Mouse (Mus musculus) hindbrain, embryonic 12.5 days (tissue): ENCODE measurements at regions not wholly inside any gene's neighbourhood (a gene's known extent, or its start where the extent isn't known, plus 50 kb on each side); places are given as distances from the start of the nearest gene placed in this dataset.

Experiments used
- ATAC-seq: fragments of 200-750 bp; cut with Nextera tagmentation; 2 replicates; pipeline ENCODE4 v1.8.0; 2017; ENCODE audit warnings: moderate TSS enrichment; ENCODE audit not compliant: low FRiP score
- H3K27ac ChIP-seq: fragments of 300-500 bp; sonication (generic); 2 replicates; pipeline ENCODE4 v1.5.1; 2016; ENCODE audit warnings: mild to moderate bottlenecking
- H3K27me3 ChIP-seq: fragments of 300-500 bp; sonication (generic); 2 replicates; pipeline ENCODE4 v1.6.1; 2016; ENCODE audit warnings: mild to moderate bottlenecking
- H3K36me3 ChIP-seq: fragments of 300-500 bp; sonication (generic); 2 replicates; pipeline ENCODE4 v1.6.1; 2016; ENCODE audit warnings: mild to moderate bottlenecking
- H3K4me1 ChIP-seq: fragments of 300-500 bp; sonication (generic); 2 replicates; pipeline ENCODE4 v1.6.1; 2016
- H3K4me2 ChIP-seq: fragments of 300-500 bp; sonication (generic); replicated peaks from 2 replicates; pipeline ENCODE4 v1.6.1; 2016; ENCODE audit warnings: mild to moderate bottlenecking
- H3K4me3 ChIP-seq: fragments of 300-500 bp; sonication (generic); 2 replicates; pipeline ENCODE4 v1.5.1; 2016; ENCODE audit warnings: mild to moderate bottlenecking
- H3K9ac ChIP-seq: fragments of 300-500 bp; sonication (generic); 2 replicates; pipeline ENCODE4 v1.6.1; 2016; ENCODE audit warnings: mild to moderate bottlenecking, moderate library complexity
- H3K9me3 ChIP-seq: fragments of 300-500 bp; sonication (generic); replicated peaks from 2 replicates; pipeline ENCODE4 v1.6.1; 2016; ENCODE audit warnings: mild to moderate bottlenecking
- WGBS: fragments of 180-500 bp; shearing (Covaris S2); methylation state at CpG from one replicate; pipeline ENCODE4 v1.1.7; 2016; 5-methylcytosine and 5-hydroxymethylcytosine counted together

DNA sequence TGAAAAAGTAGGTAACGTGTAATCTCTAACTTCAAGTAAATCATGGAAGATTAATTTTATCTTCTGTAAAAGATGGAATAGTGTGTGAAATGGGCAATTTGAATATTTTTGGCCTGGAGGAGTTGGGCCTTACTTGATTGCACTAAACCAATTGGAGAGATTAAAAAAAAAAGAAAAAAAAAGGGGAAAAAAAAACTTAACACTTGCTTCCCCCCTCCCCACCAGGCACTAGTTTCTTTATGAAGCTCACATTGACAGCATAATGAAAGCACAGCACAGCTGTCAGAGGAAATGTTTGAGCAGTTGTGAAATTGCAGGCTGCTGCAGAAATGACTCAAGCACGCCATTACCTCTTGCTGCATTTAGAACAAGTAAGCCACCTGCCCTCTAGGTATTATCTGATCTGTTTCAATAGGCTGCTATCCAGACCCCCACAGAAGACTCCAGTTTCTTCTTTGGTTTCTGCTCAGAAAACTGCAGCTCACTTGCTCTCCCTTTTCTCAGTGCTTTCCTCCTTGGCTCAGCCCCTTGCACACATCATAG, 297.9 kb downstream of the D3Ertd751e start:
- ATAC-seq: no peak
- H3K9ac ChIP-seq: no peak overlapping the region
- 67% methylated on average over 2 of the region's 2 CpGs for WGBS
- H3K9me3 ChIP-seq: no peaks in the 10 kb centered on the region
- no peak overlapping the region for H3K4me3 ChIP-seq
- H3K27ac ChIP-seq: no peak overlapping the region
- H3K27me3 ChIP-seq: no peaks in the 10 kb centered on the region
- no peaks in the 10 kb centered on the region for H3K36me3 ChIP-seq
- no peak overlapping the region for H3K4me2 ChIP-seq
- H3K4me1 ChIP-seq: no peaks in the 10 kb centered on the region

- H3K4me2 ChIP-seq: no peak overlapping the region
- no peak overlapping the region for H3K4me3 ChIP-seq
- WGBS: 89% methylated on average over 2 of the region's 2 CpGs
- H3K4me1 ChIP-seq: no peaks in the 10 kb centered on the region
- H3K27me3 ChIP-seq: no peaks in the 10 kb centered on the region
- H3K36me3 ChIP-seq: no peaks in the 10 kb centered on the region
- H3K27ac ChIP-seq: no peak overlapping the region
- H3K9ac ChIP-seq: no peak overlapping the region
- no peaks in the 10 kb centered on the region for H3K9me3 ChIP-seq
- no peak for ATAC-seq
These were observed 298.5 kb downstream of the D3Ertd751e start for GRCm38 (mm10) chr3:42040959-42041358.

DNA sequence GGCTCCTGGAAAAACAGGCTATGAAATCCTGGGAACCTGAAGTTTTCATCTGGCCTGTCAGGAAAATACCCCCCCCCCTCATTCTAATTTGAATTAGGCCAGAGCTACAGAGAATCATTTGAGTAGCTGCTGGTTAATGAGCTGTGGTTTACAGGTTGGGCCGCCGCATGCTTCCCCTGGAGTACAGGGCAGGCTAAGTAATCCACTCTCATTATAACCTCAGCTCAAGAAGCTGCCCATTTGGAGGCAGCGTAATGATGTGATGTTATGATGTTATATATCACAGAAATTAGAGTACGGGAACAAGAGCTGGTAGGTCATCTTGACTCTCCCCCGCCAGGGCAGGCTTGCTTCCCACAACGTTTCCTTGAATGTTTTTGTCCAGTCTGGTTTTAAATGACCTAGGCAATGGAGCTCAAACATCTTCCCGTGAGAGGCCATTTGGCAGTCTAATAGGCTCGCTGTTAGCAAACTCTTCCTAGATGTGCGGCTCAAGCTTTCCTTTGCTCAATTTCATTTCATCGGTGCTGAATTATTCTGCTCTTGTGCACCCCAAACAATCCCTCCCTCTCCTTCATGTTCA, 315.0 kb downstream of the D3Ertd751e start:
- no peak overlapping the region for H3K4me3 ChIP-seq
- H3K4me2 ChIP-seq: no peak overlapping the region
- no peak overlapping the region for H3K27ac ChIP-seq
- H3K4me1 ChIP-seq: no peaks in the 10 kb centered on the region
- H3K27me3 ChIP-seq: no peaks in the 10 kb centered on the region
- WGBS: 81% methylated on average over 10 of the region's 10 CpGs
- H3K36me3 ChIP-seq: no peaks in the 10 kb centered on the region
- no peaks in the 10 kb centered on the region for H3K9me3 ChIP-seq
- H3K9ac ChIP-seq: no peak overlapping the region
- ATAC-seq: no peak

DNA sequence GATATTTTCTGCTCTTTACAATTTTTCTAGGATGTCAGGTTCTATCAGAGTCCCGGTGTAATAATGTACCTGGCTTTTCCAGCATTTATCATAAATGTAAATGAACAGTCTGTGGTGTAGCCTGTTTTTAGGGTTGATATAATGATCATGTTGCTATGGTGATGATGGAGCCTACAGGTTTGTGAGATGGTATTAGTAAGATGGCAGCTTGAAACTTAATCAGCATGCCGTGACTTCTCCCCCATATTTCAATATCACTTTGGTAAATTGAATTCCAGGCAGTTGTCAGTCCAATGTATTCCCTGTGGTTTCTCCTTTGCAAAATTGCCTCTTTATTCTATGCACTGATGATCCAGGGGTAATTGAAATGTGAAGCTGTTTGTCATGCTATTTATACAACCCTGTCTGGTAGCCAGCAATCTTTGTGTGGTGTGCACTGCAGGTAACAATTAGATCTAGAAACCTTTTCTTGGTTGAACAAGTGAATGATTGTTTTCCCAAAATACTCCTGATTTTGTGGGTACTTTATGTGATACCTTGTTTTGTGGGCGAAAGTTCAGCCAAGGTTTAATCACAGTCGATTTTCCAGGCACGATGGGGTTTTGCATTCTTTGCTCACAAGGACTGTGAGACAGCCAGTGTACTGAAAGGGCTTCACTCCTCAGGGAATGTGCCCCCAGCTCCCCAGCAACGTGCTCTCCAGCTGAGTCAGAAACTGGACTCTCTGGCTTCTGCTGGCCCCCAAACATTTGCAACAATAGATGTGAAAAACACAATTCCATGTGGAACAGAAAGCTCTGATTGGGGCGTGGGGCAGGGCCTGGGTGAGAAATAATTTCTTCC, 322.9 kb downstream of the D3Ertd751e start:
- Histone ChIP-seq H3K27me3 (no peaks in the 10 kb centered on the region), H3K4me3 (no peak overlapping the region), H3K27ac (peak overlapping the region; percentile 61), H3K36me3 (no peaks in the 10 kb centered on the region), H3K4me1 (peaks cover 7% of the 10 kb centered on the region; the same call in 1 of the 2 replicates), H3K4me2 (0 out of 2 replicates have a peak overlapping the region, but pooled peaks have one; percentile 14), H3K9me3 (no peaks in the 10 kb centered on the region), H3K9ac (no peak overlapping the region)
- WGBS: 27% methylated on average over 7 of the region's 7 CpGs
- peak; percentile 85 for ATAC-seq

GRCm38 (mm10) chr3:42065962-42066361, 323.6 kb downstream of the D3Ertd751e start:
- H3K36me3 ChIP-seq: no peaks in the 10 kb centered on the region
- H3K4me3 ChIP-seq: no peak overlapping the region
- peak; percentile 24; the same call in 1 of the 2 replicates for ATAC-seq
- no peak overlapping the region; the same call in 1 of the 2 replicates for H3K27ac ChIP-seq
- peaks cover 7% of the 10 kb centered on the region; the same call in 1 of the 2 replicates for H3K4me1 ChIP-seq
- no peaks in the 10 kb centered on the region for H3K9me3 ChIP-seq
- 13% methylated on average over 3 of the region's 3 CpGs for WGBS
- H3K4me2 ChIP-seq: no peak overlapping the region
- H3K9ac ChIP-seq: no peak overlapping the region
- H3K27me3 ChIP-seq: no peaks in the 10 kb centered on the region

GRCm38 (mm10) chr3:42067036-42067435, 324.6 kb downstream of the D3Ertd751e start:
- Histone ChIP-seq H3K9ac (no peak overlapping the region), H3K36me3 (no peaks in the 10 kb centered on the region), H3K4me3 (no peak overlapping the region), H3K27me3 (no peaks in the 10 kb centered on the region), H3K27ac (no peak overlapping the region), H3K4me1 (peaks cover 7% of the 10 kb centered on the region; the same call in 1 of the 2 replicates), H3K4me2 (no peak overlapping the region), H3K9me3 (no peaks in the 10 kb centered on the region)
- no peak for ATAC-seq
- 85% methylated on average over 5 of the region's 5 CpGs for WGBS

DNA sequence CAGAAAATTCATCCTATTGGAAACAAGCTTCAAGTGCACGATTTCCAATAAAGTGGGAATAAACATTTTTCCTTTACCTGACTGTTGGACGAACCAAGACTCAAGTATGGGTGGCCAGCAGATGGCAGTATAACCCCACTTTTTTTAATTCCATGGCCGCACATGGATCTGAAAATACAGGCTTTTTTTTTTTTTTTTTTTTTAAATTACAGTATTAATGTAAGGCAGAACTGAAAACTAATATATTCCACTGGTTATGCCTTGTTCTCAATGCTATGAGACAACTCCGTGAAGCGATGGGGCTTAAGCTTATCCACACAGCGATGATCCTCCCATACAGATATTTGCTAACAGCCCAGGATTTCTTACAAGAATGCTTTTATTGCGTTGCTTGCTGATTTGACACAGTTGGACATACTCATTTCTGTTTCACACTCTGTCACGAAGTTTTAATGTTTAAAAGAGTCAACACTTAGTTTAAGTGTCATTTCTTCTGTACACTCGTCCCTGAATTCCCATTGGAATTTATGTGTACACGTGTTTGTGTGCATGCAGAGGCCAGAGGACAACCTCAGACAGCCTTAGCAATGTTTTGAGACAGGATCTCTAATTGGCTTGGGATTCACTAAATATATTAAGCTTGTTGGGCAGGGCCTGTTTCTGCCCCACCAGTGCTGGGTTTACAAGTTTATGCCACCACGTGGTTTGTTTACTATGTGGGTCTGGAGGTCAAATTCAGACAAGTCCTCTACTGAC, 332.3 kb downstream of the D3Ertd751e start:
- peak; percentile 52; the same call in 1 of the 2 replicates for ATAC-seq
- Histone ChIP-seq H3K27ac (no peak overlapping the region), H3K9ac (no peak overlapping the region), H3K4me1 (no peaks in the 10 kb centered on the region), H3K4me2 (0 out of 2 replicates have a peak overlapping the region, but pooled peaks have one; percentile 11), H3K4me3 (no peak overlapping the region), H3K9me3 (no peaks in the 10 kb centered on the region), H3K27me3 (no peaks in the 10 kb centered on the region), H3K36me3 (no peaks in the 10 kb centered on the region)
- 47% methylated on average over 11 of the region's 11 CpGs for WGBS

DNA sequence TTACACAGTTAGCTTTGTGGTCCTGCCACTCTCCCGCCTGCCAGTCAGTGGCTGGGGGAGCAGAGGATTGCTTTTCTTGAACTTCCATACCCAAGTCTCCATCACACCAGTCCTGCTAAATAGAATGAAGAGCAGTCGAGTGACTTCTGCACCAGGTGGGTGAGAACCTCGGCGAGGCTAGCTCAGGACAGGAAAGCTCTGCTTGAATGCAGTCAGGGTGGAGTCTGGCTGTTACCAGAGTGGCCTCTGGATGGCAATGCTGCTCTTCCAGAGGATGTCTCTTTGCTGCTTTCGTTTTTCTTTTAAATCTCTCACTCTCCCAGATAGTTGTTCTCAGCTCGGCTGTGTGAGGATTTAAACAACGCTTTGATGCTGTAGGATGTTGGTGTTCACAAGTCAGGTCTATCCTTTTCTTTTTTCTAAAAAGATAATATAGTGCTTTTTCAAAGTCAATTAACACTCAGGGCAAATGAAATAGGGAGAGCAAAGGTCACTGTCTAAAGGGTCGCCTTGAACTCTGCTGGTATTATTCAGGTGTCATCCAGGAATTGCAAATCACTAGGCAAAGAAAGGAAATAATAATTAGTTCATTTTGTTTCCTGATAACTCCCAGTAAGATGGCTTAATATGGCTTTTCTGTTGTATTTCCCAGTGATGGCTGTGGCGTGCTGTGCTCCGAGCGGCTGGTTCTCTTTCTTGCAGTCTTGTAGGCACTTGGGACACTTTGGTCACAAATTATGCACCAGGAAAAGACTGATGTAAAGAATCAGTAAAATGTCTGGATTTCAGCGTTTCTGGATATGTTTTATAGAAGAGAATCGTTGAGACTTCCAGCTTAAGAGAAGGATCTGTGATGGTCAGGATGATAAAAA, 368.8 kb downstream of the D3Ertd751e start:
- H3K4me1 ChIP-seq: no peaks in the 10 kb centered on the region
- ATAC-seq: peak; percentile 89
- H3K9me3 ChIP-seq: no peaks in the 10 kb centered on the region
- peak overlapping the region; percentile 30 for H3K4me2 ChIP-seq
- no peaks in the 10 kb centered on the region for H3K27me3 ChIP-seq
- no peak overlapping the region for H3K27ac ChIP-seq
- H3K9ac ChIP-seq: no peak overlapping the region
- H3K4me3 ChIP-seq: no peak overlapping the region
- WGBS: 36% methylated on average over 13 of the region's 13 CpGs
- H3K36me3 ChIP-seq: no peaks in the 10 kb centered on the region

DNA sequence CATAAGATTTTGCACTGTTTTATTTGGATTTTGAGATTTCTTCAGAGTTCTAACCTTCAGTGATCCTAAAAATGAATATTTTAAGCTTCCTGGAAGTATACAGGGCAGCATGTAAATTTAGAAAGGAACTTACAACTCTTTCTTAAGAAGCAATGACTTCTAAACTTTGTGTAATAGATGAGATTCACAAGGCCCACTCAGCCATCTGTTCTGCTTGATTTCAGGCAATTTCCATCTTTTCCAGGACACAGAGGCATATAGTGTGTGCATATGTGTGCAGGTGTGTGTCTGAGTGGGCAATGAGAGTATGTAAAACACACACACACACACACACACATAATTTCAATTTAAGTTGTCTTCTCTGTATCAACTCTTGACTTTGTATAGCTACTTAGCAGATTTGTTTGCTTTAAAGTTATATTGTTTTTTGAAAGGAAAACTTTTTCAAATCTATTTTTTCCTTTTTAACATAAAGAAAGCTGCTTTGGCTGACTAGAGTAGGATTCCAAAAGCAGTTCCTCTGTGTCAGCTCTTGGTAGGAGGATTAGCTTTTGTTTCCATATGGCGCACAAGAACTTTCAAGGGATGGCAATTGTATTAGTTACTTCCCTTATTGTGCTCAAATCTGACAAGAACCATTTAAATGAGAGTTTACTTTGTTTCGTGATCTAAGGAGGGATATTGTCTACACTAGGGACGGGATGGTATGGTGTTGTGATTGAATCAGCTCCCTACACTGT, 387.6 kb downstream of the D3Ertd751e start:
- Histone ChIP-seq H3K4me1 (no peaks in the 10 kb centered on the region), H3K9ac (no peak overlapping the region), H3K4me2 (no peak overlapping the region), H3K9me3 (no peaks in the 10 kb centered on the region), H3K36me3 (no peaks in the 10 kb centered on the region), H3K4me3 (no peak overlapping the region), H3K27ac (no peak overlapping the region), H3K27me3 (no peaks in the 10 kb centered on the region)
- ATAC-seq: no peak
- WGBS: 90% methylated on average over 3 of the region's 3 CpGs

- WGBS: 85% methylated on average over 1 of the region's 1 CpGs
- H3K4me3 ChIP-seq: no peak overlapping the region
- H3K4me1 ChIP-seq: no peaks in the 10 kb centered on the region
- H3K27me3 ChIP-seq: no peaks in the 10 kb centered on the region
- no peak overlapping the region for H3K4me2 ChIP-seq
- ATAC-seq: no peak
- no peak overlapping the region for H3K27ac ChIP-seq
- H3K9me3 ChIP-seq: no peaks in the 10 kb centered on the region
- H3K36me3 ChIP-seq: no peaks in the 10 kb centered on the region
- no peak overlapping the region for H3K9ac ChIP-seq
These were observed 389.9 kb downstream of the D3Ertd751e start for GRCm38 (mm10) chr3:42132322-42132721.

- no peaks in the 10 kb centered on the region for H3K9me3 ChIP-seq
- H3K4me3 ChIP-seq: no peak overlapping the region
- no peak overlapping the region for H3K4me2 ChIP-seq
- no peaks in the 10 kb centered on the region for H3K36me3 ChIP-seq
- no peaks in the 10 kb centered on the region for H3K27me3 ChIP-seq
- no peak overlapping the region for H3K9ac ChIP-seq
- H3K4me1 ChIP-seq: no peaks in the 10 kb centered on the region
- ATAC-seq: no peak
- no peak overlapping the region for H3K27ac ChIP-seq
- WGBS: 84% methylated on average over 3 of the region's 3 CpGs
These were observed 411.0 kb downstream of the D3Ertd751e start for GRCm38 (mm10) chr3:42153372-42153771.
